Mouse (Mus musculus) testis, adult 2 months (tissue): ENCODE measurements around the gene Paqr6. TPM values are rescaled to one million over a fixed set of nuclear protein-coding genes. Genes with fewer than 3 reads are reported as not detected.
A peak's percentile ranks its signal among the peaks of the same experiment; 100 is the strongest.

Source experiments
- H3K27ac ChIP-seq: fragments of 200-500 bp; 2 replicates; pipeline ENCODE4 v1.5.1; 2012; ENCODE audit warnings: low read depth, low read length; ENCODE audit not compliant: control insufficient read depth, insufficient read depth
- H3K27me3 ChIP-seq: fragments of 200-500 bp; 2 replicates; pipeline ENCODE4 v1.6.1; 2012; ENCODE audit warnings: mild to moderate bottlenecking, low read length, moderate library complexity; ENCODE audit not compliant: control insufficient read depth, insufficient read depth
- H3K36me3 ChIP-seq: fragments of 200-500 bp; 2 replicates; pipeline ENCODE4 v1.6.1; 2012; ENCODE audit warnings: mild to moderate bottlenecking, low read length; ENCODE audit not compliant: control insufficient read depth, insufficient read depth
- H3K4me1 ChIP-seq: fragments of 200-500 bp; 2 replicates; pipeline ENCODE4 v1.6.1; 2012; ENCODE audit warnings: low read length; ENCODE audit not compliant: control insufficient read depth, insufficient read depth
- H3K4me3 ChIP-seq: fragments of 200-500 bp; 2 replicates; pipeline ENCODE4 v1.5.1; 2012; ENCODE audit warnings: low read depth, mild to moderate bottlenecking, low read length, moderate library complexity, mixed read lengths; ENCODE audit not compliant: control insufficient read depth
- CTCF ChIP-seq: fragments of 200-500 bp; IDR thresholded peaks from 2 replicates; pipeline ENCODE4 v1.5.1; 2012; ENCODE audit warnings: low read depth, mild to moderate bottlenecking, inconsistent platforms, low read length, moderate library complexity; ENCODE audit not compliant: control insufficient read depth, insufficient read depth, insufficient replicate concordance
- POLR2A ChIP-seq: fragments of 200-500 bp; IDR thresholded peaks from 2 replicates; pipeline ENCODE4 v1.6.1; 2012; ENCODE audit warnings: low read depth, mild to moderate bottlenecking, inconsistent platforms, low read length, moderate library complexity; ENCODE audit not compliant: control insufficient read depth
- polyA plus RNA-seq: library from polyadenylated mRNA; depleted of rRNA; stranded (reverse); fragments of >200 nt; gene quantifications from 2 replicates; pipeline ENCODE4 v1.2.3, GENCODE M21; 2012

Paqr6 gene
- polyA plus RNA-seq, 1 experiment = 6.4 TPM

- TF ChIP-seq POLR2A = no peak
- TF ChIP-seq CTCF = no peak
- peaks cover 1% of the 10 kb centered on the region; the same call in 1 of the 2 replicates for H3K36me3 ChIP-seq
- H3K27ac ChIP-seq = no peak overlapping the region
- no peaks in the 10 kb centered on the region for H3K27me3 ChIP-seq
- H3K4me3 ChIP-seq = no peak overlapping the region
- no peaks in the 10 kb centered on the region for H3K4me1 ChIP-seq
Measured at GRCm38 (mm10) chr3:88395742-88396141, 31.4 kb downstream of the Paqr6 start.

- Histone ChIP-seq H3K4me3 (no peak overlapping the region), H3K4me1 (0 out of 2 replicates have a peak, but pooled peaks cover 2% of the 10 kb centered on the region), H3K27me3 (no peaks in the 10 kb centered on the region), H3K36me3 (peaks cover 1% of the 10 kb centered on the region; the same call in 1 of the 2 replicates), H3K27ac (no peak overlapping the region)
- no peak for TF ChIP-seq CTCF
- TF ChIP-seq POLR2A = no peak
Measured at GRCm38 (mm10) chr3:88398666-88399065, 34.3 kb downstream of the Paqr6 start.

DNA sequence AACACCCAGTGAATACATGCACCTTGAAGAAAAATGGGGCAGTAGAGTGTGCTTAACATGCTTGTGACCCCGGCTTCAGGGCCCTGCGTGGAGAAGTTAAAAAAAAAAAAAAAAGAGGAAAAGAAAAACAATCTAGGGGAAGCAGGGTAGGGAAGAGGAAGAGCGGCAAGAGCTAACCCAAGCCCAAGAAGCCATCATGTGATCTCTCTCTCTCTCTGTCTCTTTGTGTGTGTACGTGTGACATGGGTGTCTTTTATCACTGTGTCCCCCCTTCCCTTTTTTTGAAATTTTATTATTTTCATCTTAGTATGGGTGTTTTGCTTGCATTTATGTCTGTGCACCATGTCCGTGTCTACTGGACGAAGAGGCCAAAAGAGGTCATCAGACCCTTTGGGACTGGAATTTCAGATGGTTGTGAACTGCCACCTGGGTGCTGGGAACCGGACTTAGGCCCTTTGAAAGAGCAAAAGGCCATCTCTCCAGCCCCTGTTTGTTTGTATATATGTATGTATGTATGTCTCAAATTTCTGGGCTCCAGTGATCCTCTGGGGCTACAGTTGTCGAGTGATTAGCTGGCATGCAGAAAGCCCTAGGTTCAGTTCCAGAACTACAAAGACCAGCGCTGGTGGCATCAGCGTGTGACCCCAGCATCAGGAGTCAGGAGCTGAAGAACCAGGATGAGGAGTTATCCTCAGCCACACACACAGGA lies 39.3 kb downstream of the Paqr6 start:
- Histone ChIP-seq H3K27ac (no peak overlapping the region), H3K4me3 (no peak overlapping the region), H3K36me3 (no peaks in the 10 kb centered on the region; the same call in 1 of the 2 replicates), H3K4me1 (0 out of 2 replicates have a peak, but pooled peaks cover 2% of the 10 kb centered on the region), H3K27me3 (no peaks in the 10 kb centered on the region)
- no peak for TF ChIP-seq CTCF
- TF ChIP-seq POLR2A = no peak

DNA sequence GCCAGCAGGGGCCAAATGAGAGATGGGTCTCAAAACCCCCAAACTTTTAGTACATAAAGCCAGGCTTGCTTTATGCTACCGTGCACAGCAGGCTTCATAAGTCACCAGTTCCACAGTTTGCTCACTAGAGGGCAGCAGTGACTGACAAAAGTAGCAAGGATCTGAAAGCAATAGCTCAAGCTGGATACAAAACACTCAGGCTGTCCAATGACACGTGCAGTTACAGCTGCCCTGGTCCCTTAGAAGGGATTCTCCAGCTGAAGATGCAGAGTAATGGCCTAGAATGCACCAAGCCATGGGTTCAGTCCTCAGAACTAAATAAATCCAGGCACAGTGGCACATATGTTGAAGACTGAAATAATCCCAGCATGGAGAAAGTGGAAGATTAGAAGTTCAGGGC lies 42.7 kb downstream of the Paqr6 start:
- Histone ChIP-seq H3K4me3 (no peak overlapping the region), H3K27ac (no peak overlapping the region), H3K27me3 (no peaks in the 10 kb centered on the region), H3K36me3 (no peaks in the 10 kb centered on the region; the same call in 1 of the 2 replicates), H3K4me1 (peaks cover 9% of the 10 kb centered on the region)
- TF ChIP-seq CTCF (peak; percentile 41; the same call in 1 of the 2 replicates), POLR2A (no peak)

DNA sequence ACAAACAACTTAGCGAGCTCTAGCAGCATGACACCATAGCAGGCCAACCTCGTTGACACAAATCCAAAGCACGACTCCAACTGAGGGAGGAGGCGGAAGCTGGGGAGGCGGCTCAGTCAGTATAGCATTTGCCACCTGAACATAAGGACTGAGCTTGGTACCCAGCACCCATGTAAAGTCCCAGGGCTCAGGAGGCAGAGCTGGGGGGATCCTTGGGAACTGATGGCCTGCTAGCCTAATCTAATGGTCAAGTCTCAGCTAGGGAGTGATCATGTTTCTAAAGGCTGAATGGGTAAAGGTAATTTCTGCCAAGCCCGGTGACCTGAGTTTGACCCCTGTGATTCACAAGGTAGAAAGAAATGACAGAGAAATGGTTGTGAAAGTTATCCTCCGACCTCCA lies 43.1 kb downstream of the Paqr6 start:
- Histone ChIP-seq H3K27me3 (no peaks in the 10 kb centered on the region), H3K27ac (no peak overlapping the region), H3K4me1 (peaks cover 9% of the 10 kb centered on the region), H3K36me3 (no peaks in the 10 kb centered on the region; the same call in 1 of the 2 replicates), H3K4me3 (no peak overlapping the region)
- TF ChIP-seq POLR2A (no peak), CTCF (no peak)

DNA sequence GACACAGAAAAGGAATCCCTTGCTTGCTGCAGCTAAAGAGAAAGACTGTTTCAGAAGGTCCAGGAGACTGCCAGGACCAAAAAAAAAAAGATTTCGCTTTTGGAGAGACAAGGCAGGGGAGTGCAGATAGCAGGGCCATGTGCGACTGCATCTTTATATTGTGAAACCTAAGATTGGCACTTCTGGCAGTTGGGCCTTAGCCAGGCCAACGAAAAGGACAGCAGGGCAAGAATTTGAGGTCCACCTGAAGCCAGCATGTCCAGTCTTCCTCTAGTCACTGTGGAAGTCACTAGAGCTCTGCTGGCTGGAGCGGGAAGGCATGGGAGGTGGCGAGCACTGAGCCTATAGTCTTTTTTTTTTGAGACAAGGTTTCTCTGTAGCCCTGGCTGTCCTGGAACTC lies 44.6 kb downstream of the Paqr6 start:
- H3K4me1 ChIP-seq = peaks cover 9% of the 10 kb centered on the region
- H3K27me3 ChIP-seq = no peaks in the 10 kb centered on the region
- H3K4me3 ChIP-seq = no peak overlapping the region
- TF ChIP-seq POLR2A (no peak), CTCF (no peak)
- H3K27ac ChIP-seq = no peak overlapping the region
- no peaks in the 10 kb centered on the region; the same call in 1 of the 2 replicates for H3K36me3 ChIP-seq

DNA sequence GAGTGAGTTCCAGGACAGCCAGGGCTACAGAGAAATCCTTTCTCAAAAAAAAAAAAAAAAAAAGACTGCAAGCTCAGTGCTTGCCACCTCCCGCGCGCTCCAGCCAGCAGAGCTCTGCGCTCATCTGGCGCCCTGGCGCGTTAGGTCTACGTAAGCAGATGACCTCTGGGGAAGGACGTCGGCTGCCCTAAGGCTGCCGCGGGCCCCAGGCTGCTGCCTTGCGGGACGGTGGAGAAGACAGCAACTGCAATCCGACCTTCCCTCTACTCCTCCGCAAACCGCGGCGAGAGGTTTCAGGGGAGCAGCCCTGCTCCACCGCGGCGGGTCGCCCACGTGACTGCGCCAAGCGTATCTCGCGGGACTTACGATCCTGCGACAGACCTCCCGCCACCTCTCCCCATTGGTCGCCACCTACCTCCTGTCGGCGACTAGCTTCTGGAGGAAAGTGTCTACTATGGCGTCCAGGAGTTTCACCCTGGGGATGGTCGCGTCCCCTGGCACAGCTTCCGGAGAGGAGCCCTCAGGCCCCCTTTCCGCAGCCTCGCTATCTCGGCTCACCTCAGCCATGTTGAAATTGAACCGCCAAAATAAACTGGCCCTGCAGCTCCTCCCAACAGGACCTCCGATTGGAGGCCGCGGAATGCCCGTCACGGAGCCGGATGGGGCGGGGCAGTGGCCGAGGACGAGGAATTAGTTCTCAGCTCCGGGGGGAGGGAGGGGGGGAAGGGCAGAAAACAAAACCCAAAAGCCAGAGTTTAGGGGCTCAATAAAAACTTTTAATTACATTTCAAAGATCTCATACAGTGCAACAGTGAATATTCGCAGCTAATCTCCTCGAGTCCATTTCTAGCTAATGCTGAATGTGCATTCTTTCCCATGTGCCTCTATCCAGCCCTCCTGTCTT lies 45.6 kb downstream of the Paqr6 start, which contains the start of gene Pmf1:
Gene Pmf1 (minus strand): TSS at position 591 of the 904 bp plus-strand sequence.
- H3K4me1 ChIP-seq = peaks cover 9% of the 10 kb centered on the region
- no peaks in the 10 kb centered on the region for H3K36me3 ChIP-seq
- H3K4me3 ChIP-seq = peak within 1 kb of the TSS; percentile 96
- H3K27ac ChIP-seq = peak within 1 kb of the TSS; percentile 96
- H3K27me3 ChIP-seq = no peaks in the 10 kb centered on the region
- peak; percentile 88 for TF ChIP-seq POLR2A
- no peak for TF ChIP-seq CTCF
